Comparison of ENCODE assay signal across 9 mouse cellular contexts in genomic region chr4:121028659-121029392, GRCm38 (mm10). TPM values are rescaled to one million over a fixed set of nuclear protein-coding genes. Genes with fewer than 3 reads are reported as not detected.
DNase-seq lines count a peak whose midpoint lies in the region; ATAC-seq and TF ChIP-seq lines count a peak whose summit lies in the region.
"Had no signal": no experiment of that assay in that cellular context is flagged by ENCODE, and none has a peak within 500 bp of the region (broad histone marks: within the 10 kb centered on the region; RNA-seq: fewer than 3 reads in every experiment).

No protein-coding gene starts in this region.

- in situ Hi-C loops in CH12.LX (cut with MboI; ENCODE audit: low pct_ligation_motif_present, low pct_unique_long_range_greater_than_20kb, low sequenced_read_pairs) = loop anchor here (5.0 kb wide), 1 partner anchor 42 kb away; no protein-coding TSS in a partner anchor

- no peaks in the 10 kb centered on the region for H3K36me3 ChIP-seq in intestine, postnatal 0 days (ENCODE audit: control insufficient read depth, insufficient read depth)
- no peaks in the 10 kb centered on the region for H3K36me3 ChIP-seq in intestine, embryonic 16.5 days (ENCODE audit: control insufficient read depth, insufficient read depth, low read length)
- H3K36me3 ChIP-seq in CH12.LX (replicated peaks in 1 of 2; ENCODE audit: control insufficient read depth in 1 of 2, insufficient read depth in 1 of 2, low read length in 1 of 2) = no peaks in the 10 kb centered on the region

- ATAC-seq in intestine, postnatal 0 days = 0 out of 2 replicates have a peak, but pooled peaks have one; percentile 28
- no peak for ATAC-seq in intestine, embryonic 16.5 days
- peak; percentile 64 for ATAC-seq in monocyte, adult 5-6 weeks (replicated peaks; ENCODE audit: insufficient number of reproducible peaks, low FRiP score, low TSS enrichment, poor library complexity, severe bottlenecking)

- peak; percentile 71 for TF ChIP-seq POLR2A in CH12.LX (IDR thresholded peaks at IDR 0.05; ENCODE audit: low read depth, low read length)

- no peaks in the 10 kb centered on the region for H3K9me3 ChIP-seq in intestine, postnatal 0 days (ENCODE audit: control insufficient read depth)
- H3K9me3 ChIP-seq in intestine, embryonic 16.5 days (ENCODE audit: control insufficient read depth, low read length) = no peaks in the 10 kb centered on the region
- no peaks in the 10 kb centered on the region for H3K9me3 ChIP-seq in CH12.LX (replicated peaks; ENCODE audit: low read length)

- no peak overlapping the region for H3K4me2 ChIP-seq in intestine, postnatal 0 days (replicated peaks; ENCODE audit: low read depth)
- no peak overlapping the region for H3K4me2 ChIP-seq in intestine, embryonic 16.5 days (ENCODE audit: low read depth, low read length)
- H3K4me2 ChIP-seq in CH12.LX (ENCODE audit: insufficient read depth, low read depth, poor library complexity, severe bottlenecking) = peak overlapping the region; percentile 42

- H3K4me3 ChIP-seq in intestine, postnatal 0 days (ENCODE audit: low read depth, low read length) = no peak overlapping the region
- no peak overlapping the region for H3K4me3 ChIP-seq in intestine, embryonic 16.5 days (ENCODE audit: low read length)
- peak overlapping the region; percentile 8 to 28 (median 22) for H3K4me3 ChIP-seq in CH12.LX (replicated peaks in 1 of 3; ENCODE audit: low read depth in 2 of 3, low read length in 2 of 3, poor library complexity in 1 of 3)
- H3K4me3 ChIP-seq: myocyte had no signal

- TF ChIP-seq EP300 in CH12.LX (IDR thresholded peaks at IDR 0.05; ENCODE audit: low read length) = peak; percentile 80

- H3K79me2 ChIP-seq in CH12.LX (replicated peaks; ENCODE audit: control insufficient read depth, extremely low read depth, insufficient read depth, poor library complexity, severe bottlenecking) = no peaks in the 10 kb centered on the region

- H3K4me1 ChIP-seq in intestine, postnatal 0 days (replicated peaks; ENCODE audit: control insufficient read depth, insufficient read depth, low read length) = no peaks in the 10 kb centered on the region
- no peaks in the 10 kb centered on the region for H3K4me1 ChIP-seq in intestine, embryonic 16.5 days (ENCODE audit: control insufficient read depth, insufficient read depth, low read length)
- H3K4me1 ChIP-seq in CH12.LX (ENCODE audit: control insufficient read depth in 1 of 2, insufficient read depth in 2 of 2) = peaks cover 13 to 50% of the 10 kb centered on the region in 2 experiments

- dilution Hi-C loops in CH12.LX (cut with MboI; ENCODE audit: extremely low pct_ligation_motif_present, extremely low pct_unique_long_range_greater_than_20kb, low sequenced_read_pairs) = no loop called here

- WGBS in intestine, postnatal 0 days = 28% methylated on average over 14 of the region's 14 CpGs
- WGBS in intestine, embryonic 16.5 days = 30% methylated on average over 14 of the region's 14 CpGs

- H3K27ac ChIP-seq in intestine, postnatal 0 days (ENCODE audit: low read depth, low read length) = no peak overlapping the region
- no peak overlapping the region for H3K27ac ChIP-seq in intestine, embryonic 16.5 days (ENCODE audit: low read length)
- peak overlapping the region; percentile 59 for H3K27ac ChIP-seq in CH12.LX (ENCODE audit: insufficient read depth, low read depth)

- no peaks in the 10 kb centered on the region for H3K27me3 ChIP-seq in intestine, postnatal 0 days (replicated peaks; ENCODE audit: control insufficient read depth, insufficient read depth, low read length)
- no peaks in the 10 kb centered on the region for H3K27me3 ChIP-seq in intestine, embryonic 16.5 days (replicated peaks; ENCODE audit: control insufficient read depth, insufficient read depth, low read length)
- H3K27me3 ChIP-seq in CH12.LX (replicated peaks) = no peaks in the 10 kb centered on the region

- peak; percentile 69 for TF ChIP-seq RAD21 in CH12.LX (IDR thresholded peaks at IDR 0.05; ENCODE audit: low read depth, low read length)

- H3K9ac ChIP-seq in intestine, postnatal 0 days (ENCODE audit: low read depth, low read length) = no peak overlapping the region
- no peak overlapping the region for H3K9ac ChIP-seq in intestine, embryonic 16.5 days (ENCODE audit: low read depth, low read length)
- H3K9ac ChIP-seq in CH12.LX (ENCODE audit: insufficient read depth, low read depth) = 0 out of 2 replicates have a peak overlapping the region, but pooled peaks have one; percentile 49

- peak; percentile 91 for DNase-seq in CH12.LX (ENCODE audit: extremely low read depth)
- DNase-seq in adrenal gland, postnatal 14 days = peak; percentile 77
- DNase-seq in fibroblast of lung, adult 2 months (ENCODE audit: low read depth) = peak; percentile 27
- peak; percentile 74 for DNase-seq in layer of hippocampus, postnatal 10 days (ENCODE audit: low spot score in 2 of 2)
- no peak for DNase-seq in urinary bladder, postnatal 10 days (ENCODE audit: low spot score)

- TF ChIP-seq CTCF in intestine, postnatal 0 days (IDR thresholded peaks at IDR 0.05; ENCODE audit: low read depth) = peak; percentile 88
- peak; percentile 81 to 94 for TF ChIP-seq CTCF in CH12.LX (conservative IDR thresholded peaks at IDR 0.05 in 1 of 2, IDR thresholded peaks at IDR 0.05 in 1 of 2; ENCODE audit: low read depth in 2 of 2, low read length in 2 of 2)

TF ChIP-seq in CH12.LX, 34 proteins besides CTCF, POLR2A, EP300 and RAD21 (continues in another document):
- TF ChIP-seq KAT2A (IDR thresholded peaks at IDR 0.05; ENCODE audit: insufficient replicate concordance, low read length) = no peak
- peak; percentile 62; the same call in 1 of the 2 replicates for TF ChIP-seq MYC (IDR thresholded peaks at IDR 0.05; ENCODE audit: low read depth, low read length)
- TF ChIP-seq MAFK (IDR thresholded peaks at IDR 0.05; ENCODE audit: insufficient replicate concordance, low read length) = 0 out of 2 replicates have a peak, but pooled peaks have one; percentile 21
- TF ChIP-seq SMC3 (IDR thresholded peaks at IDR 0.05; ENCODE audit: low read depth, low read length) = peak; percentile 80
- TF ChIP-seq CHD2 (IDR thresholded peaks at IDR 0.05; ENCODE audit: low read length) = peak; percentile 47; the same call in 1 of the 2 replicates
- TF ChIP-seq SIN3A (IDR thresholded peaks at IDR 0.05; ENCODE audit: low read length) = peak; percentile 87
- peak; percentile 25; the same call in 1 of the 2 replicates for TF ChIP-seq ELF1 (IDR thresholded peaks at IDR 0.05; ENCODE audit: low read depth, low read length)
- TF ChIP-seq ZMIZ1 (IDR thresholded peaks at IDR 0.05; ENCODE audit: low read depth, low read length) = peak; percentile 96
- no peak for TF ChIP-seq JUN (IDR thresholded peaks at IDR 0.05; ENCODE audit: insufficient read depth, low read depth, low read length)
- peak; percentile 66; the same call in 1 of the 2 replicates for TF ChIP-seq POLR2AphosphoS2 (IDR thresholded peaks at IDR 0.05; ENCODE audit: low read depth, low read length)
- peak; percentile 69; the same call in 1 of the 2 replicates for TF ChIP-seq MEF2A (IDR thresholded peaks at IDR 0.05; ENCODE audit: borderline replicate concordance, low read depth, low read length)
- peak; percentile 43; the same call in 1 of the 2 replicates for TF ChIP-seq E2F4 (IDR thresholded peaks at IDR 0.05; ENCODE audit: insufficient replicate concordance, low read depth, low read length)
- TF ChIP-seq BHLHE40 (IDR thresholded peaks at IDR 0.05; ENCODE audit: low read depth, low read length) = peak; percentile 80
- TF ChIP-seq NRF1 (IDR thresholded peaks at IDR 0.05; ENCODE audit: low read depth, low read length) = peak; percentile 11; the same call in 1 of the 2 replicates
- no peak for TF ChIP-seq GABPA (IDR thresholded peaks at IDR 0.05; ENCODE audit: insufficient replicate concordance, low read depth, low read length)
- no peak for TF ChIP-seq ZKSCAN1 (IDR thresholded peaks at IDR 0.05; ENCODE audit: borderline replicate concordance, low read depth, low read length)
- TF ChIP-seq TCF12 (IDR thresholded peaks at IDR 0.05; ENCODE audit: low read depth, low read length) = peak; percentile 71
- peak; percentile 71 for TF ChIP-seq NELFE (IDR thresholded peaks at IDR 0.05; ENCODE audit: low read depth, low read length)
- 0 out of 2 replicates have a peak, but pooled peaks have one; percentile 75 for TF ChIP-seq RCOR1 (conservative IDR thresholded peaks at IDR 0.05; ENCODE audit: low read depth, low read length)
- TF ChIP-seq MXI1 (IDR thresholded peaks at IDR 0.05; ENCODE audit: low read depth, low read length) = peak; percentile 76
- peak; percentile 78 for TF ChIP-seq IRF4 (IDR thresholded peaks at IDR 0.05; ENCODE audit: low read depth, low read length)
- 0 out of 2 replicates have a peak, but pooled peaks have one; percentile 44 for TF ChIP-seq CHD1 (IDR thresholded peaks at IDR 0.05; ENCODE audit: low read depth, low read length)
- peak; percentile 95 for TF ChIP-seq TBP (conservative IDR thresholded peaks at IDR 0.05; ENCODE audit: low read depth, low read length)
- no peak for TF ChIP-seq ZNF384 (IDR thresholded peaks at IDR 0.05; ENCODE audit: low read depth, low read length)
- TF ChIP-seq ETS1 (conservative IDR thresholded peaks at IDR 0.05; ENCODE audit: low read depth, low read length) = 0 out of 2 replicates have a peak, but pooled peaks have one; percentile 6
- TF ChIP-seq MAZ (IDR thresholded peaks at IDR 0.05; ENCODE audit: low read depth, low read length) = peak; percentile 86

RNA-seq across cellular contexts. Expression of gene Col9a2, which starts 10.4 kb away (rescaled TPM):
- 3.9 TPM in 2 replicates for polyA plus RNA-seq in intestine, postnatal 0 days (2015; fragmentation: Nextera tagmentation; extraction: Ambion mirVana)
- 4.5 and 4.7 TPM in 2 replicates for polyA plus RNA-seq in intestine, embryonic 16.5 days (2015; fragmentation: Nextera tagmentation; extraction: Ambion mirVana)
- not detected in 2 replicates for total RNA-seq in CH12.LX (2012; rRNA removed)
- total RNA-seq in CH12.LX (2014; rRNA removed) = not detected in 2 replicates
- not detected in 2 replicates for polyA plus RNA-seq in CH12.LX (2012; ENCODE audit: insufficient read length, low read depth)
- total RNA-seq in adrenal gland, postnatal 14 days (2021) = 1.0 and 1.1 TPM in 2 replicates
- 10 to 100 TPM in 1 of 2 experiments, 1 to 10 TPM in 1; 8.7 to 11.4 TPM for total RNA-seq in layer of hippocampus, postnatal 10 days (2021)
- total RNA-seq in monocyte, adult 5-6 weeks (2017) = not detected in 3 replicates
- polyA plus RNA-seq: myocyte had no signal

RNA-seq across cellular contexts. Expression of gene Smap2, which starts 11.8 kb away (rescaled TPM):
- polyA plus RNA-seq in intestine, postnatal 0 days (2015; fragmentation: Nextera tagmentation; extraction: Ambion mirVana) = 23.2 and 26.0 TPM in 2 replicates
- 12.2 and 14.2 TPM in 2 replicates for polyA plus RNA-seq in intestine, embryonic 16.5 days (2015; fragmentation: Nextera tagmentation; extraction: Ambion mirVana)
- total RNA-seq in CH12.LX (2012; rRNA removed) = 27.4 and 29.1 TPM in 2 replicates
- 20.0 and 20.1 TPM in 2 replicates for total RNA-seq in CH12.LX (2014; rRNA removed)
- polyA plus RNA-seq in CH12.LX (2012; ENCODE audit: insufficient read length, low read depth) = 110 and 111 TPM in 2 replicates
- total RNA-seq in adrenal gland, postnatal 14 days (2021) = 31.5 and 42.3 TPM in 2 replicates
- 100 to 1,000 TPM; 123 to 131 TPM for total RNA-seq in layer of hippocampus, postnatal 10 days (2021)
- 53.3 to 79.2 TPM (median 60.5 TPM) in 3 replicates for total RNA-seq in monocyte, adult 5-6 weeks (2017)

Comparison
In these comparisons a context has a peak if more than half of its experiments do, and no peak if none do; other contexts are left out.
1. H3K4me3 ChIP-seq: peak in CH12.LX (3 of 3); none in intestine, postnatal 0 days (single experiment) and intestine, embryonic 16.5 days (single experiment).